Mouse (Mus musculus) spleen, adult 2 months (tissue): ENCODE results near the gene Sap25.

ENCODE experiments used
- CTCF ChIP-seq: fragments of 200-500 bp; IDR thresholded peaks from 2 replicates; pipeline ENCODE4 v1.5.1; 2011; ENCODE audit warnings: mild to moderate bottlenecking, inconsistent platforms; ENCODE audit not compliant: insufficient read depth, insufficient read length, insufficient replicate concordance; ENCODE audit errors: extremely low read depth
- POLR2A ChIP-seq: fragments of 200-500 bp; IDR thresholded peaks from 2 replicates; pipeline ENCODE4 v1.6.1; 2011; ENCODE audit warnings: low read depth, low read length, inconsistent platforms

GRCm38 (mm10) chr5:137653366-137653765, 12.2 kb downstream of the Sap25 start:
- TF ChIP-seq CTCF (no peak), POLR2A (no peak)
